10 mouse cellular contexts compared by ENCODE assay signal in genomic region chr11:35856359-35857040, GRCm38 (mm10). TPM values are rescaled to one million over a fixed set of nuclear protein-coding genes. Genes with fewer than 3 reads are reported as not detected.
A peak's percentile ranks its signal among the peaks of the same experiment; 100 is the strongest.
DNase-seq lines count a peak whose midpoint lies in the region; ATAC-seq and TF ChIP-seq lines count a peak whose summit lies in the region.
"Had no signal": no experiment of that assay in that cellular context is flagged by ENCODE, and none has a peak within 500 bp of the region (broad histone marks: within the 10 kb centered on the region; RNA-seq: fewer than 3 reads in every experiment).

No protein-coding gene starts in this region.

- H3K4me3 ChIP-seq in cortical plate, adult 2 months (ENCODE audit: insufficient read depth, low read length) = no peak overlapping the region
- H3K4me3 ChIP-seq in forebrain, embryonic 12.5 days (replicated peaks) = no peak overlapping the region
- H3K4me3 ChIP-seq: liver, embryonic 15.5 days had no signal

- peak overlapping the region; percentile 10 for H3K4me2 ChIP-seq in forebrain, embryonic 12.5 days
- H3K4me2 ChIP-seq: liver, embryonic 15.5 days had no signal

- H3K9me3 ChIP-seq in forebrain, embryonic 12.5 days = no peaks in the 10 kb centered on the region
- H3K9me3 ChIP-seq: liver, embryonic 15.5 days had no signal

- H3K27ac ChIP-seq in cortical plate, adult 2 months (ENCODE audit: insufficient read depth, low read length) = 0 out of 2 replicates have a peak overlapping the region, but pooled peaks have one; percentile 1
- peak overlapping the region; percentile 94 for H3K27ac ChIP-seq in forebrain, embryonic 12.5 days
- H3K27ac ChIP-seq: liver, embryonic 15.5 days had no signal

- 19% methylated on average over 11 of the region's 11 CpGs for WGBS in forebrain, embryonic 12.5 days

- H3K27me3 ChIP-seq in forebrain, embryonic 12.5 days = no peaks in the 10 kb centered on the region
- H3K27me3 ChIP-seq: liver, embryonic 15.5 days had no signal

- peaks cover 29% of the 10 kb centered on the region for H3K36me3 ChIP-seq in forebrain, embryonic 12.5 days (replicated peaks)
- H3K36me3 ChIP-seq: G1E had no signal

- TF ChIP-seq CTCF in cortical plate, adult 2 months (IDR thresholded peaks at IDR 0.05; ENCODE audit: extremely low read depth, insufficient read depth, low read length) = no peak

- ATAC-seq in forebrain, embryonic 12.5 days (ENCODE audit: low FRiP score) = peak; percentile 93
- no peak for ATAC-seq in granulocyte monocyte progenitor cell, adult 5-6 weeks (replicated peaks; ENCODE audit: poor library complexity, severe bottlenecking)

- 0 out of 2 replicates have a peak overlapping the region, but pooled peaks have one; percentile 9 for H3K9ac ChIP-seq in forebrain, embryonic 12.5 days
- H3K9ac ChIP-seq: liver, embryonic 15.5 days had no signal

- H3K4me1 ChIP-seq in cortical plate, adult 2 months (ENCODE audit: control insufficient read depth, insufficient read depth, low read length) = peaks cover 10% of the 10 kb centered on the region
- peaks cover 34% of the 10 kb centered on the region for H3K4me1 ChIP-seq in forebrain, embryonic 12.5 days
- H3K4me1 ChIP-seq: liver, embryonic 15.5 days had no signal

- no peak for TF ChIP-seq POLR2A in cortical plate, adult 2 months (IDR thresholded peaks at IDR 0.05; ENCODE audit: extremely low read depth, insufficient read depth, low read length)

- peak; percentile 50 for DNase-seq in layer of hippocampus, adult 9-10 months (ENCODE audit: low spot score)
- DNase-seq in neural tube, embryonic 10.5 days (ENCODE audit: extremely low spot score, low spot score) = peak; percentile 67
- no peak for DNase-seq in lung, adult 18-20 months
- DNase-seq in heart, postnatal 10 days = no peak
- no peak for DNase-seq in cerebellum, postnatal 25 days

- intact Hi-C loops in heart, postnatal 10 days (cut with DNase I) = no loop called here

RNA-seq across cellular contexts. Expression of gene Rars, which starts 22.2 kb away (rescaled TPM):
- 38.1 and 39.9 TPM in 2 replicates for polyA plus RNA-seq in cortical plate, adult 2 months (2012; rRNA removed)
- 83.7 and 85.6 TPM in 2 replicates for polyA plus RNA-seq in forebrain, embryonic 12.5 days (2016; fragmentation: Nextera tagmentation; extraction: Ambion mirVana)
- total RNA-seq in granulocyte monocyte progenitor cell, adult 5-6 weeks (2014; fragmentation: Nextera tagmentation) = 111 and 133 TPM in 2 replicates
- total RNA-seq in granulocyte monocyte progenitor cell, adult 5-6 weeks (2017) = 120 and 124 TPM in 2 replicates
- 10 to 100 TPM; 40.9 to 41.5 TPM for total RNA-seq in heart, postnatal 10 days (2021)

RNA-seq across cellular contexts. Expression of gene Fbll1, which starts 57.8 kb away (rescaled TPM):
- polyA plus RNA-seq in cortical plate, adult 2 months (2012; rRNA removed) = 60.3 and 66.9 TPM in 2 replicates
- polyA plus RNA-seq in forebrain, embryonic 12.5 days (2016; fragmentation: Nextera tagmentation; extraction: Ambion mirVana) = 6.3 and 6.9 TPM in 2 replicates
- not detected in 2 replicates for total RNA-seq in granulocyte monocyte progenitor cell, adult 5-6 weeks (2014; fragmentation: Nextera tagmentation)
- not detected in 2 replicates for total RNA-seq in granulocyte monocyte progenitor cell, adult 5-6 weeks (2017)
- total RNA-seq in heart, postnatal 10 days (2021) = not detected
- polyA plus RNA-seq: G1E; liver, embryonic 15.5 days had no signal

Comparison
In these comparisons a context has a peak if more than half of its experiments do, and no peak if none do; other contexts are left out.
1. DNase-seq: peak in layer of hippocampus, adult 9-10 months (single experiment) and neural tube, embryonic 10.5 days (single experiment); none in lung, adult 18-20 months (0 of 2), heart, postnatal 10 days (0 of 2) and cerebellum, postnatal 25 days (0 of 2).